Mouse (Mus musculus) small intestine, adult 2 months (tissue): Measurements from ENCODE around the gene Rnf215.

Experiments used
- CTCF ChIP-seq: fragments of 200-500 bp; IDR thresholded peaks from 2 replicates; pipeline ENCODE4 v1.5.1; 2012; ENCODE audit warnings: low read depth, mild to moderate bottlenecking, control low read depth, inconsistent platforms, low read length, moderate library complexity, mixed read lengths; ENCODE audit not compliant: insufficient replicate concordance, insufficient read length; ENCODE audit errors: extremely low read depth
- POLR2A ChIP-seq: fragments of 200-500 bp; IDR thresholded peaks from 2 replicates; pipeline ENCODE4 v1.6.1; 2012; ENCODE audit warnings: low read depth, mild to moderate bottlenecking, control low read depth, inconsistent platforms, low read length, moderate library complexity

- TF ChIP-seq CTCF (no peak), POLR2A (no peak)
Observed at GRCm38 (mm10) chr11:4141505-4141904, 6.5 kb downstream of the Rnf215 start.
